Mouse (Mus musculus) thymus, adult 2 months (tissue): ENCODE data around the gene Rufy2. TPM values are rescaled to one million over a fixed set of nuclear protein-coding genes. Genes with fewer than 3 reads are reported as not detected.
A peak's percentile ranks its signal among the peaks of the same experiment; 100 is the strongest.

Source experiments
- DNase-seq: peaks from one replicate; pipeline ENCODE4 v3.0.0; 2021
- H3K27ac ChIP-seq: fragments of 200-500 bp; 2 replicates; pipeline ENCODE4 v1.5.1; 2012; ENCODE audit warnings: low read length, control low read depth; ENCODE audit not compliant: control insufficient read depth, insufficient read depth
- H3K27me3 ChIP-seq: fragments of 200-500 bp; 2 replicates; pipeline ENCODE4 v1.6.1; 2012; ENCODE audit warnings: mild to moderate bottlenecking, low read length, moderate library complexity, mixed read lengths; ENCODE audit not compliant: control insufficient read depth, insufficient read depth
- H3K36me3 ChIP-seq: fragments of 200-500 bp; 2 replicates; pipeline ENCODE4 v1.6.1; 2012; ENCODE audit warnings: mild to moderate bottlenecking, low read length, moderate library complexity; ENCODE audit not compliant: control insufficient read depth, insufficient read depth
- H3K4me1 ChIP-seq: fragments of 200-500 bp; replicated peaks from 2 replicates; pipeline ENCODE4 v1.6.1; 2012; ENCODE audit warnings: low read length; ENCODE audit not compliant: control insufficient read depth, insufficient read depth
- H3K4me3 ChIP-seq: fragments of 200-500 bp; 2 replicates; pipeline ENCODE4 v1.5.1; 2012; ENCODE audit warnings: mild to moderate bottlenecking, low read length, control low read depth, moderate library complexity; ENCODE audit not compliant: control insufficient read depth, insufficient read depth
- CTCF ChIP-seq: fragments of 200-500 bp; IDR thresholded peaks from 2 replicates; pipeline ENCODE4 v1.5.1; 2012; ENCODE audit warnings: mild to moderate bottlenecking, control low read depth, low read length, moderate library complexity, borderline replicate concordance; ENCODE audit not compliant: control insufficient read depth, poor library complexity, insufficient read depth; ENCODE audit errors: extremely low read depth
- POLR2A ChIP-seq: fragments of 200-500 bp; IDR thresholded peaks from 2 replicates; pipeline ENCODE4 v1.6.1; 2012; ENCODE audit warnings: mild to moderate bottlenecking, low read length, control low read depth, moderate library complexity; ENCODE audit not compliant: control insufficient read depth, poor library complexity, insufficient read depth; ENCODE audit errors: extremely low read depth
- WGBS: fragments of 180-500 bp; shearing (Covaris S2); methylation state at CpG from one replicate; pipeline ENCODE4 v1.1.7; 2018; 5-methylcytosine and 5-hydroxymethylcytosine counted together
- polyA plus RNA-seq: library from polyadenylated mRNA; depleted of rRNA; stranded (reverse); fragments of >200 nt; gene quantifications from 2 replicates; pipeline ENCODE4 v1.2.3, GENCODE M21; 2012

Gene Rufy2
- polyA plus RNA-seq, 1 experiment: 7.5 TPM

DNA sequence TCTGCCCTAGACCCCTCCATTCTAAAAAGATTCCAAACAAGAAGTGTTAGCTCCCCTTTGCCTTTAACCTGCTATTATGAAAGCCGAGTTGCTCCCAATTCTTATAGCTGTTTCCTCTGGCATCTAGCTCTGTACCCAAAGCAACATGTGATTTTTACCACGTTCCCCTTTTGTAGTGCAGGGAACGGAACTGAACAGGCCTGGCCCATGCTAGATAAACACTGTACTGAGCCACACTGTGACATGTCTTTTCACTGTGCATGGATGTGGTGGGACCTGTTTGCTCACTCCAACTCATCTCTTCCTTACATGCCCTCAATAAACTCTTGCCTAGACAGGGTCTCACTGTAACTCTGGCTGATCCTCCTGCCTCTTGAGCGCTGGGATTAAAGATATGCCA, 30.2 kb downstream of the Rufy2 start:
- Histone ChIP-seq H3K27me3 (no peaks in the 10 kb centered on the region), H3K4me3 (no peak overlapping the region), H3K27ac (no peak overlapping the region), H3K4me1 (no peaks in the 10 kb centered on the region), H3K36me3 (peaks cover 78% of the 10 kb centered on the region)
- no peak for DNase-seq
- TF ChIP-seq POLR2A (no peak), CTCF (no peak)
- 74% methylated on average over 4 of the region's 4 CpGs for WGBS

DNA sequence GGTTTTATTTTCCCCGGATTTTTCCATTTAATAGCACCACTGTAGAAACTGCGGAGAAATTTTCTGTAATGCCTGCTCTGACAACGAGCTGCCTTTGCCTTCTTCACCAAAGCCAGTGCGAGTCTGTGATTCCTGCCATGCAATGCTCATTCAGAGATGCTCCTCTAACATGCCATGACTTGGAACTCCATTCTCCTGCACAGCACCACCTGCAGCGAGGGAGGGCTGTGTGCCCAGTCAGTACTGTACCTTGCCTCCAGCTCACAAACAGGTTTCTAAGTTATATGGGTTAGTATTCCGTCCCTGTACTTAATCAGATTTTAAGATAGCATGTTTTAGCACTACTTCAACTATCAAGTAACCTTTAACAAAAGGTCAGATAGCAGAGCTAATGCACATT, 31.5 kb downstream of the Rufy2 start:
- peaks cover 82% of the 10 kb centered on the region for H3K36me3 ChIP-seq
- no peaks in the 10 kb centered on the region for H3K4me1 ChIP-seq
- no peak for TF ChIP-seq POLR2A
- DNase-seq: no peak
- no peaks in the 10 kb centered on the region for H3K27me3 ChIP-seq
- no peak overlapping the region for H3K27ac ChIP-seq
- H3K4me3 ChIP-seq: no peak overlapping the region
- WGBS: 96% methylated on average over 6 of the region's 6 CpGs

DNA sequence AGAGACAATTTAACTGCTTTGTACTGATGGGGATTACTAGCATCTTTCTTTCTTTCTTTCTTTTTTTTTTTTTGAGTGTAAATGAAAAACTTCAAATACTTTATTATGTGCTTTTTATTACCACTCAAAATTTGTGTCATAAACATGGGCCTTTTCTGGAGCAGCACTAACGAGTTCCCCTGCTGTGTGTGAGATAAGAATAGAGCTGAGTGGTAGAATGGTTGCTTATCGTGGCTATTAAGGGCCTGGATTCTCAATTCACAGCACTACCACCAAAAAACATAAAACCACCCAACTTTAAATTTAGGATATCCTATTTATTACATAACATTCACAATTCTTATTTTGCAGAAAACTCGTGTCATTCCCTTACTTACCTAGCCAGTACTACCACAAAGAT, 33.5 kb downstream of the Rufy2 start:
- TF ChIP-seq CTCF: no peak
- TF ChIP-seq POLR2A: no peak
- H3K4me1 ChIP-seq: no peaks in the 10 kb centered on the region
- H3K27me3 ChIP-seq: no peaks in the 10 kb centered on the region
- no peak for DNase-seq
- H3K27ac ChIP-seq: no peak overlapping the region
- WGBS: 96% methylated on average over 3 of the region's 3 CpGs
- no peak overlapping the region for H3K4me3 ChIP-seq
- H3K36me3 ChIP-seq: peaks cover 84% of the 10 kb centered on the region

DNA sequence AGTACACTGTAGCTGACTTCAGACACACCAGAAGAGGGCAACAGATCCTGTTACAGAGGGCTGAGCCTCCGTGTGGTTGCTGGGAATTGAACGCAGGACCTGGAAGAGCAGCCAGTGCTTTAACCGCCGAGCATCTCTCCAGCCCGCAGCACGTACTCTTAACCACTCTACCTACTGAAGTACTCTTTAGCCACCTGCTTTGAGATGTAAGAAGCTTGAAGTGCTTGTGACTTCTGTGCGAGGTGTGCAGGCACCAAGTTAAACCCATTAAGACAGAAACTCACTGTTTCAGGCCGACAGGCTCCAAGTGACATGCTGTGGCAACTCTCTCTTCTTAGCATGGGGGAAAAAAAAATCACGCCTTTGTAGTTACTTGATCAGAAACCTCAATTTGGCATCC, 34.1 kb downstream of the Rufy2 start:
- Histone ChIP-seq H3K36me3 (peaks cover 77% of the 10 kb centered on the region), H3K4me1 (no peaks in the 10 kb centered on the region), H3K27ac (no peak overlapping the region), H3K27me3 (no peaks in the 10 kb centered on the region), H3K4me3 (no peak overlapping the region)
- 96% methylated on average over 9 of the region's 9 CpGs for WGBS
- no peak for DNase-seq
- TF ChIP-seq POLR2A: no peak
- no peak for TF ChIP-seq CTCF

DNA sequence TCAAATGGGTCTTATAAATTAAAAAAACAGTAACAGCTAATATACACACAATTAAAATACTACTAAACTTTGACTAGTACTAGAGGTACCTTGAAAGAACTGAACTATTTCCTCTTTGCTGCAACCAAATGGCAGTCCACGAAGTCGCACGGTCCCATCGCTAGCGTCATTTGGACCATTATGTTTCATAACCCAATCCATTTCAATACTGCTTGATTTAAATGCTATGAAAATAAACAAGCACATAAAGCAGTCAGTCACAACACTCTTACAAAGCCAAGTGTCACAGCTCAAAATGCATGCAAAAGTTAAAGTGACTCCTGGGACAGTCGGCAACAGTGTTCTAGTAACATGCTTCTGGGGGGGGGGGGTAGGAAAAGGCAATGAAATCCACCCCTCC, 39.3 kb downstream of the Rufy2 start:
- Histone ChIP-seq H3K27me3 (no peaks in the 10 kb centered on the region), H3K4me3 (no peak overlapping the region), H3K36me3 (peaks cover 36% of the 10 kb centered on the region), H3K4me1 (peaks cover 7% of the 10 kb centered on the region), H3K27ac (no peak overlapping the region)
- 94% methylated on average over 6 of the region's 6 CpGs for WGBS
- no peak for TF ChIP-seq CTCF
- TF ChIP-seq POLR2A: no peak
- DNase-seq: no peak

DNA sequence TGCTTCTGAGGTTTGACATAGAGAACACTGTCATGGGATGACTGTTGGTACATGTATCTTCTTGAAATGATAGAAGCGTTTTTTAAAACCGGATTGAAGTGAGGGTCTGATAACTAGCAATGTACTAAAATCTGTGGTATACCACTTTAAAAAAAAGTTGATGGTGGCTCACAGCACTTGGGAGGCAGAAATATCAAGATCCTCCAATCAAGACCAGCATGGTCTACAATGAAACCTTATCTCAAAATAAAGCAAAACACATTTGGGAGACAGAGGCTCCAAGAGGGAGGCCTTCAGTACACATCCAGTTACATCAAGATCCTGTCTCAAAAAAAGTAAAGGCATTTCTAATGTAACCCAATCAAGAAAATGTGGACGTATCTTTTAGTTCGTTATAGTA, 41.7 kb downstream of the Rufy2 start:
- no peak overlapping the region for H3K27ac ChIP-seq
- no peak overlapping the region for H3K4me3 ChIP-seq
- WGBS: 22% methylated on average over 4 of the region's 4 CpGs
- H3K27me3 ChIP-seq: no peaks in the 10 kb centered on the region
- TF ChIP-seq POLR2A: no peak
- TF ChIP-seq CTCF: no peak
- peaks cover 14% of the 10 kb centered on the region for H3K36me3 ChIP-seq
- DNase-seq: no peak
- peaks cover 11% of the 10 kb centered on the region for H3K4me1 ChIP-seq

DNA sequence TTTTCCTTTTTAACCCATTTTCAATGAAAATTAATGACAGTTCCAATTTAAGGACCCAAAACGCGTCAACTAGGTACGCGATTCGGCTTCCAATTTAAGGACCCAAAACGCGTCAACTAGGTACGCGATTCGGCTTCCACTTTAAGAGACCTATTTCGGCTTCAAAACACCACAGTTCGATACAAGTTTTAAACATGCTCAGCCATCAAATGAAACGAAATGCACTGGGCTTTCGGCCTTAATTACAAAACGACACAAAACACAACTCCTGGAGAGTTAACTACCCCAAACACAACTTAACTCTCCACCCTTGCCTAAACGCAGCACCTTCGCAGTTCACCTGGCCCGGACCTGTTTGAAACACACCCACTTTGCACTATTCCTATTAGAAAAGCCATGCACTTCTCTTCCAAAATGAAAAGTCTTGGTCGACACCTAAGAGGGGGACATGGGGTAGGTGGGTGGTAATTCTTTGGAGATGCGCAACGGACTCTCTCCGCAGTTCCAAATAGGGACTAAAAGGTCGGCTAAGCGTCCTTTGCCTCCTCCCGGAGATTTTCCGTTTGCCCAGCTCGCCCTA, 42.6 kb downstream of the Rufy2 start:
- H3K36me3 ChIP-seq: peaks cover 5% of the 10 kb centered on the region
- WGBS: under 1% methylated on average over 27 of the region's 27 CpGs
- H3K27me3 ChIP-seq: no peaks in the 10 kb centered on the region
- no peak for TF ChIP-seq POLR2A
- TF ChIP-seq CTCF: no peak
- peak; percentile 5 for DNase-seq
- peak overlapping the region; percentile 71 for H3K4me3 ChIP-seq
- H3K27ac ChIP-seq: peak overlapping the region; percentile 82; the same call in 1 of the 2 replicates
- peaks cover 11% of the 10 kb centered on the region for H3K4me1 ChIP-seq
